ENCODE assay signal across 24 mouse cellular contexts in genomic region chr4:141619299-141619883, GRCm38 (mm10). TPM values are rescaled to one million over a fixed set of nuclear protein-coding genes. Genes with fewer than 3 reads are reported as not detected.
A peak's percentile ranks its signal among the peaks of the same experiment; 100 is the strongest.
DNase-seq lines count a peak whose midpoint lies in the region; ATAC-seq and TF ChIP-seq lines count a peak whose summit lies in the region.
"Had no signal": no experiment of that assay in that cellular context is flagged by ENCODE, and none has a peak within 500 bp of the region (broad histone marks: within the 10 kb centered on the region; RNA-seq: fewer than 3 reads in every experiment).

No protein-coding gene starts in this region.

- H3K27me3 ChIP-seq in embryonic facial prominence, embryonic 12.5 days: peaks cover 6% of the 10 kb centered on the region
- H3K27me3 ChIP-seq in embryonic facial prominence, embryonic 10.5 days (replicated peaks; ENCODE audit: low read depth, poor library complexity, severe bottlenecking): peaks cover 10% of the 10 kb centered on the region
- H3K27me3 ChIP-seq in lung, postnatal 0 days (replicated peaks; ENCODE audit: insufficient read depth, low read length): no peaks in the 10 kb centered on the region
- no peaks in the 10 kb centered on the region for H3K27me3 ChIP-seq in small intestine, adult 2 months (ENCODE audit: control insufficient read depth, insufficient read depth, low read length)
- H3K27me3 ChIP-seq in heart, embryonic 12.5 days (replicated peaks): no peaks in the 10 kb centered on the region; the same call in 1 of the 2 replicates
- H3K27me3 ChIP-seq: embryonic facial prominence, embryonic 13.5 days; Patski had no signal

- WGBS in embryonic facial prominence, embryonic 12.5 days: 83% methylated on average over 9 of the region's 9 CpGs
- 86% methylated on average over 9 of the region's 9 CpGs for WGBS in embryonic facial prominence, embryonic 10.5 days
- WGBS in lung, postnatal 0 days: 71% methylated on average over 9 of the region's 9 CpGs
- 72% methylated on average over 9 of the region's 9 CpGs for WGBS in small intestine, adult 2 months
- 73% methylated on average over 9 of the region's 9 CpGs for WGBS in heart, embryonic 12.5 days

- TF ChIP-seq POLR2A in small intestine, adult 2 months (IDR thresholded peaks at IDR 0.05; ENCODE audit: low read depth, low read length): no peak

- 0 out of 2 replicates have a peak overlapping the region, but pooled peaks have one; percentile 2 for H3K9ac ChIP-seq in embryonic facial prominence, embryonic 12.5 days
- no peak overlapping the region for H3K9ac ChIP-seq in lung, postnatal 0 days (replicated peaks; ENCODE audit: low read depth)
- no peak overlapping the region for H3K9ac ChIP-seq in heart, embryonic 12.5 days
- H3K9ac ChIP-seq: embryonic facial prominence, embryonic 13.5 days; forebrain, embryonic 12.5 days; midbrain, embryonic 13.5 days had no signal

- H3K9me3 ChIP-seq in embryonic facial prominence, embryonic 12.5 days: no peaks in the 10 kb centered on the region
- H3K9me3 ChIP-seq in embryonic facial prominence, embryonic 10.5 days: no peaks in the 10 kb centered on the region
- no peaks in the 10 kb centered on the region for H3K9me3 ChIP-seq in lung, postnatal 0 days (ENCODE audit: low read length)
- no peaks in the 10 kb centered on the region for H3K9me3 ChIP-seq in heart, embryonic 12.5 days (replicated peaks)
- H3K9me3 ChIP-seq: embryonic facial prominence, embryonic 13.5 days; forebrain, embryonic 12.5 days; midbrain, embryonic 13.5 days had no signal

- no peak for TF ChIP-seq CTCF in lung, postnatal 0 days (IDR thresholded peaks at IDR 0.05)
- TF ChIP-seq CTCF in small intestine, adult 2 months (IDR thresholded peaks at IDR 0.05; ENCODE audit: extremely low read depth, insufficient read length, insufficient replicate concordance, low read depth, low read length): no peak

- no peak overlapping the region for H3K4me3 ChIP-seq in embryonic facial prominence, embryonic 12.5 days
- no peak overlapping the region for H3K4me3 ChIP-seq in embryonic facial prominence, embryonic 10.5 days
- H3K4me3 ChIP-seq in lung, postnatal 0 days (ENCODE audit: low read depth, low read length): no peak overlapping the region
- peak overlapping the region; percentile 90; the same call in 1 of the 2 replicates for H3K4me3 ChIP-seq in small intestine, adult 2 months (ENCODE audit: low read depth, low read length)
- H3K4me3 ChIP-seq in heart, embryonic 12.5 days: no peak overlapping the region
- H3K4me3 ChIP-seq: embryonic facial prominence, embryonic 13.5 days; erythroblast, embryonic 14.5 days; forebrain, embryonic 12.5 days; midbrain, embryonic 13.5 days had no signal

- no peak for TF ChIP-seq EP300 in lung, postnatal 0 days (IDR thresholded peaks at IDR 0.05)

- no peak for ATAC-seq in embryonic facial prominence, embryonic 12.5 days (ENCODE audit: insufficient number of reproducible peaks, insufficient read depth, low FRiP score, low TSS enrichment)
- no peak for ATAC-seq in lung, postnatal 0 days
- ATAC-seq in common myeloid progenitor, adult 5-6 weeks (replicated peaks; ENCODE audit: low read depth, poor library complexity, severe bottlenecking): peak; percentile 26; the same call in 1 of the 2 replicates
- ATAC-seq in heart, embryonic 12.5 days (ENCODE audit: insufficient number of reproducible peaks, low FRiP score): no peak
- ATAC-seq: Patski had no signal

- 0 out of 2 replicates have a peak, but pooled peaks cover 6% of the 10 kb centered on the region for H3K4me1 ChIP-seq in embryonic facial prominence, embryonic 12.5 days
- H3K4me1 ChIP-seq in embryonic facial prominence, embryonic 10.5 days: peaks cover 40% of the 10 kb centered on the region
- peaks cover 8% of the 10 kb centered on the region; the same call in 1 of the 2 replicates for H3K4me1 ChIP-seq in lung, postnatal 0 days (ENCODE audit: insufficient read depth, low read depth, low read length)
- peaks cover 42% of the 10 kb centered on the region for H3K4me1 ChIP-seq in small intestine, adult 2 months (ENCODE audit: control insufficient read depth, insufficient read depth, insufficient read length, low read length)
- peaks cover 26% of the 10 kb centered on the region for H3K4me1 ChIP-seq in heart, embryonic 12.5 days (replicated peaks)

- no peak overlapping the region for H3K4me2 ChIP-seq in embryonic facial prominence, embryonic 12.5 days (replicated peaks)
- peak overlapping the region; percentile 25; the same call in 1 of the 2 replicates for H3K4me2 ChIP-seq in lung, postnatal 0 days (replicated peaks; ENCODE audit: low read depth, low read length)
- no peak overlapping the region for H3K4me2 ChIP-seq in heart, embryonic 12.5 days
- H3K4me2 ChIP-seq: forebrain, embryonic 12.5 days; midbrain, embryonic 13.5 days had no signal

- H3K36me3 ChIP-seq in embryonic facial prominence, embryonic 12.5 days: no peaks in the 10 kb centered on the region
- no peaks in the 10 kb centered on the region for H3K36me3 ChIP-seq in embryonic facial prominence, embryonic 10.5 days (replicated peaks)
- H3K36me3 ChIP-seq in lung, postnatal 0 days (ENCODE audit: insufficient read depth, low read length): no peaks in the 10 kb centered on the region
- H3K36me3 ChIP-seq in small intestine, adult 2 months (ENCODE audit: control insufficient read depth, insufficient read depth, low read length): peaks cover 8% of the 10 kb centered on the region
- H3K36me3 ChIP-seq in heart, embryonic 12.5 days: no peaks in the 10 kb centered on the region
- H3K36me3 ChIP-seq: embryonic facial prominence, embryonic 13.5 days; forebrain, embryonic 12.5 days; midbrain, embryonic 13.5 days had no signal

- no peak for DNase-seq in embryonic facial prominence, embryonic 10.5 days (ENCODE audit: low spot score)
- no peak for DNase-seq in lung, postnatal 0 days (ENCODE audit: low spot score)
- DNase-seq in lung, postnatal 25 days (ENCODE audit: low spot score): no peak
- no peak for DNase-seq in kidney, adult 8-10 months
- DNase-seq: adrenal gland, postnatal 36 days; cerebellum, adult 9-10 months; gastrocnemius, postnatal 36 days; kidney, adult 9 months; kidney, postnatal 36 days; layer of hippocampus, postnatal 36 days; thymus, adult 2 months had no signal

- H3K27ac ChIP-seq in embryonic facial prominence, embryonic 12.5 days: no peak overlapping the region
- H3K27ac ChIP-seq in embryonic facial prominence, embryonic 10.5 days (replicated peaks): no peak overlapping the region; the same call in 1 of the 2 replicates
- peak overlapping the region; percentile 51; the same call in 1 of the 2 replicates for H3K27ac ChIP-seq in lung, postnatal 0 days (ENCODE audit: low read length)
- no peak overlapping the region for H3K27ac ChIP-seq in small intestine, adult 2 months (ENCODE audit: insufficient read depth, low read depth, low read length)
- H3K27ac ChIP-seq in heart, embryonic 12.5 days (ENCODE audit: poor library complexity, severe bottlenecking): no peak overlapping the region
- H3K27ac ChIP-seq: embryonic facial prominence, embryonic 13.5 days; forebrain, embryonic 12.5 days; midbrain, embryonic 13.5 days had no signal

RNA-seq across cellular contexts. Expression of gene Tmem82, which starts 1.0 kb away (rescaled TPM):
- polyA plus RNA-seq in embryonic facial prominence, embryonic 12.5 days (2016; fragmentation: Nextera tagmentation; extraction: Ambion mirVana): 0.54 and 0.56 TPM in 2 replicates
- polyA plus RNA-seq in embryonic facial prominence, embryonic 10.5 days (2016; fragmentation: Nextera tagmentation; extraction: Ambion mirVana): 1.5 and 2.1 TPM in 2 replicates
- polyA plus RNA-seq in lung, postnatal 0 days (2015; fragmentation: Nextera tagmentation; extraction: Ambion mirVana): 3.5 and 3.6 TPM in 2 replicates
- 0.29 and 0.32 TPM in 2 replicates for total RNA-seq in common myeloid progenitor, adult 5-6 weeks (2017)
- polyA plus RNA-seq in small intestine, adult 2 months (2012; rRNA removed): 46.5 and 61.9 TPM in 2 replicates
- polyA plus RNA-seq in heart, embryonic 12.5 days (2016; fragmentation: Nextera tagmentation; extraction: Ambion mirVana): 0.19 and 0.37 TPM in 2 replicates
- polyA plus RNA-seq: CD4-positive, CD25-positive, alpha-beta regulatory T cell, adult 4 months had no signal

RNA-seq across cellular contexts. Expression of gene Slc25a34, which starts 4.2 kb away (rescaled TPM):
- polyA plus RNA-seq in embryonic facial prominence, embryonic 12.5 days (2016; fragmentation: Nextera tagmentation; extraction: Ambion mirVana): not detected in 2 replicates
- 0.09 TPM in 1 of 2 replicates, not detected in the other for polyA plus RNA-seq in embryonic facial prominence, embryonic 10.5 days (2016; fragmentation: Nextera tagmentation; extraction: Ambion mirVana)
- polyA plus RNA-seq in lung, postnatal 0 days (2015; fragmentation: Nextera tagmentation; extraction: Ambion mirVana): 1.1 and 1.2 TPM in 2 replicates
- 0.09 TPM in 1 of 2 replicates, not detected in the other for total RNA-seq in common myeloid progenitor, adult 5-6 weeks (2017)
- polyA plus RNA-seq in small intestine, adult 2 months (2012; rRNA removed): 11.2 and 25.3 TPM in 2 replicates
- polyA plus RNA-seq in heart, embryonic 12.5 days (2016; fragmentation: Nextera tagmentation; extraction: Ambion mirVana): 0.21 and 0.24 TPM in 2 replicates
- polyA plus RNA-seq: CD4-positive, CD25-positive, alpha-beta regulatory T cell, adult 4 months; embryonic facial prominence, embryonic 13.5 days; erythroblast, embryonic 14.5 days; forebrain, embryonic 12.5 days; hindbrain, embryonic 11.5 days; limb, embryonic 11.5 days; neural tube, embryonic 11.5 days had no signal

RNA-seq across cellular contexts. Expression of gene Fblim1, which starts 13.5 kb away (rescaled TPM):
- 71.3 and 77.2 TPM in 2 replicates for polyA plus RNA-seq in embryonic facial prominence, embryonic 12.5 days (2016; fragmentation: Nextera tagmentation; extraction: Ambion mirVana)
- 56.3 and 68.1 TPM in 2 replicates for polyA plus RNA-seq in embryonic facial prominence, embryonic 10.5 days (2016; fragmentation: Nextera tagmentation; extraction: Ambion mirVana)
- polyA plus RNA-seq in lung, postnatal 0 days (2015; fragmentation: Nextera tagmentation; extraction: Ambion mirVana): 52.3 and 57.5 TPM in 2 replicates
- total RNA-seq in common myeloid progenitor, adult 5-6 weeks (2017): not detected in 2 replicates
- 55.3 and 108 TPM in 2 replicates for polyA plus RNA-seq in small intestine, adult 2 months (2012; rRNA removed)
- polyA plus RNA-seq in heart, embryonic 12.5 days (2016; fragmentation: Nextera tagmentation; extraction: Ambion mirVana): 70.1 and 70.6 TPM in 2 replicates

RNA-seq across cellular contexts. Expression of gene Plekhm2, which starts 45.3 kb away (rescaled TPM):
- 9.8 and 10.6 TPM in 2 replicates for polyA plus RNA-seq in embryonic facial prominence, embryonic 12.5 days (2016; fragmentation: Nextera tagmentation; extraction: Ambion mirVana)
- polyA plus RNA-seq in embryonic facial prominence, embryonic 10.5 days (2016; fragmentation: Nextera tagmentation; extraction: Ambion mirVana): 4.9 and 5.2 TPM in 2 replicates
- 5.2 and 5.3 TPM in 2 replicates for polyA plus RNA-seq in lung, postnatal 0 days (2015; fragmentation: Nextera tagmentation; extraction: Ambion mirVana)
- total RNA-seq in common myeloid progenitor, adult 5-6 weeks (2017): 3.8 and 6.3 TPM in 2 replicates
- 9.7 and 17.0 TPM in 2 replicates for polyA plus RNA-seq in small intestine, adult 2 months (2012; rRNA removed)
- polyA plus RNA-seq in heart, embryonic 12.5 days (2016; fragmentation: Nextera tagmentation; extraction: Ambion mirVana): 6.1 and 6.2 TPM in 2 replicates

Comparison
In these comparisons a context has a peak if more than half of its experiments do, and no peak if none do; other contexts are left out.
1. RNA of gene Tmem82, which starts 1.0 kb away (polyA plus RNA-seq): 46.5 to 61.9 TPM in small intestine, adult 2 months; 3.5 to 3.6 TPM in lung, postnatal 0 days, 1.5 to 2.1 TPM in embryonic facial prominence, embryonic 10.5 days, 0.54 to 0.56 TPM in embryonic facial prominence, embryonic 12.5 days and 0.19 to 0.37 TPM in heart, embryonic 12.5 days; every median in the first group is over 10 times any median in the second.